In genomic region chr5:137404081-137404480, GRCm38 (mm10) we compare ENCODE assay signal across 15 mouse cellular contexts. TPM values are rescaled to one million over a fixed set of nuclear protein-coding genes. Genes with fewer than 3 reads are reported as not detected.
"Had no signal": no experiment of that assay in that cellular context is flagged by ENCODE, and none has a peak within 500 bp of the region (broad histone marks: within the 10 kb centered on the region; RNA-seq: fewer than 3 reads in every experiment).

No protein-coding gene starts in this region.

- H3K27ac ChIP-seq: limb, embryonic 12.5 days; liver, embryonic 13.5 days; lung, embryonic 15.5 days; midbrain, embryonic 12.5 days; neural tube, embryonic 13.5 days had no signal

- H3K4me3 ChIP-seq: left cerebral cortex, adult 2 months; limb, embryonic 12.5 days; liver, embryonic 13.5 days; lung, embryonic 15.5 days; midbrain, embryonic 12.5 days; neural tube, embryonic 13.5 days had no signal

- DNase-seq: kidney, postnatal 4 days; liver; liver, embryonic 13.5 days; liver, postnatal 0 days; retina, postnatal 1 day; right cerebral cortex, postnatal 4 days; spleen, adult 18-20 months; thymus, adult 18-20 months; thymus, postnatal 14 days had no signal

- H3K27me3 ChIP-seq: limb, embryonic 12.5 days; liver, embryonic 13.5 days; lung, embryonic 15.5 days; midbrain, embryonic 12.5 days; neural tube, embryonic 13.5 days had no signal

- H3K36me3 ChIP-seq: limb, embryonic 12.5 days; liver, embryonic 13.5 days; lung, embryonic 15.5 days; midbrain, embryonic 12.5 days; neural tube, embryonic 13.5 days had no signal

RNA-seq across cellular contexts. Expression of gene Ephb4, which starts 54.2 kb away (rescaled TPM):
- total RNA-seq: megakaryocyte-erythroid progenitor cell, adult 5-6 weeks had no signal
